Mouse (Mus musculus): Measurements from ENCODE around the gene Timd4.

The Timd4 gene

DNA sequence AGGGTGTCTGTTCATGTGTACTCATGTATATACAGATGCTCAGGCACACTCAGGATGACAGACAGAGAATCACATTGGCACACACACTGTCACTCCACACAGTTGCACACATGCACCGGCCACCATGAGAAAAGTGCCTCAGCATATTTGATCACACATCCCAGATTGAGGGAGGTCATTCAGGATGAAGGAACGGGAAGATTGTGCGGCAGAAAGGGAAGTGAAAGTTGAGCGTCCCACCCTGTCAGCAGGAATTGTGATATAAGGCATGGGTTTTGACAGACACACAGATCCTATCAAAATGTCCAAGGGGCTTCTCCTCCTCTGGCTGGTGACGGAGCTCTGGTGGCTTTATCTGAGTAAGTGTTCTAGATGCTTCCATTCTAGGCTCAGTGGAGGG, at the start of gene Timd4:
TSS of gene Timd4 (plus strand) at position 290 of the 400 bp plus-strand sequence.
- in situ Hi-C loops (cut with MseI, MboI) = no loop called here

DNA sequence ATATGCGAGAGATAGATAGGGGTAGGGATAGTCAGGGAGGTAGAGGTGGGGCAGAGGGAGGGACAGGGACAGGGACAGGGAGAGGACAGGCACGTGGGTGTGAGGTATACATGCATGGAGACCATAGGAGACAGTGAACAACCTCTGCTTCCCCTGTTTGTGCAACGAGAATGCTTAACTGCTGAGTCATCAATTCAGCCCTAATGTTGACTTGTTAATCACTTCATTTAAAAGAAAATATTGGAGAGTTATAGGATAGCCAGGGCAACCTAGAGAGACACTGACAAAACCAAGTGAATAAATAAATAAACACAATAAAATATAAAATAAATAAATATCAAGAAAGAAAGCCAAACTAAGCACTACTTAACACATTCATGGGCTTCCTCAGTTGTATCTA, 33.7 kb upstream of the Timd4 start:
- in situ Hi-C loops (cut with MseI, MboI) = no loop called here

DNA sequence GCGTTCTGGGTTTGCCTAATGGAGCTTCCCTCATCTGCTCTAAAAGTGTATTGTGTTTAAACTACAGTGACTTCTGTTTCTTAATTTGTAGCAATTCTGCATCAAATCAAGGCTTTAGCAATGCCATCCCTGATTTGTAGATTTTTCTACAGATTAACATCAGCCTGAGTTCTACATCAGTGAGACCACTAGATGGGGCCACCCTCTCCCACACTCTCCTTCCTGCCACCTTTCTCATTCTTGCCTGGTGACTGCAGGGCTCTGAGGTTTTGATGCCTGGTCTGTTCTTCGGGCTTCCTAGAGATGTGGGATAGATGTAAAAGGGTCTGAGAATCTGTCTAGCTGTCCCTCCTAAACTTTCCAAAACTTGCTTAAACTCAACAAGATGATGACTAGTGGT, 30.8 kb upstream of the Timd4 start:
- in situ Hi-C loops (cut with MseI, MboI) = no loop called here

- in situ Hi-C loops (cut with MseI, MboI) = no loop called here
Observed at GRCm38 (mm10) chr11:46804440-46804839, 6.2 kb upstream of the Timd4 start.

- in situ Hi-C loops (cut with MseI, MboI) = no loop called here
Observed at GRCm38 (mm10) chr11:46817692-46818091, 7.1 kb downstream of the Timd4 start.

GRCm38 (mm10) chr11:46819930-46820329, 9.3 kb downstream of the Timd4 start:
- in situ Hi-C loops (cut with MseI, MboI) = no loop called here

DNA sequence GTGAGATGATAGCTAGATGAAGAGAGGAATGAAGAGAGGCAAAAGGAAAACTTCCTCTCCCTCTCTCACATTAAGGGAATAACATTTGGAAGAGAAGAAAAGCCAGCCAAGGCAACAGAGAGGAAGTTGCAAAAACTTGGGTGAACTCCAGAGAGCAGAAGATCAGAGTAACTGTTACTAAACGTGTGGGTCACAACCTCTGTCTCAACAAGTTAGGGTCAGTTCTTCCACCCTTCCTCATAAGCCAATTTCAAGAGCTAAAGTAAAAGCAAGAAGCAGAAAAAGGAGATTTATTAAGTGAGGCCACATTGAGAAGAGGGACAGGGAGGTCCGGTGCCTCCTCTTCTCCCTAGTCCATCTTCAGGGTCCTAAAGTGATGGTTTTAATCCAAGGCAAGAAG, 19.7 kb downstream of the Timd4 start:
- in situ Hi-C loops (cut with MseI, MboI) = no loop called here

- in situ Hi-C loops (cut with MseI, MboI) = no loop called here
Observed at GRCm38 (mm10) chr11:46835080-46835479, 24.5 kb downstream of the Timd4 start.

GRCm38 (mm10) chr11:46842015-46842726, 31.6 kb downstream of the Timd4 start:
- in situ Hi-C loops (cut with MseI, MboI) = no loop called here

GRCm38 (mm10) chr11:46846661-46847060, 36.1 kb downstream of the Timd4 start:
- in situ Hi-C loops (cut with MseI, MboI) = no loop called here

- in situ Hi-C loops (cut with MseI, MboI) = no loop called here
Observed at GRCm38 (mm10) chr11:46847827-46848220, 37.2 kb downstream of the Timd4 start.

DNA sequence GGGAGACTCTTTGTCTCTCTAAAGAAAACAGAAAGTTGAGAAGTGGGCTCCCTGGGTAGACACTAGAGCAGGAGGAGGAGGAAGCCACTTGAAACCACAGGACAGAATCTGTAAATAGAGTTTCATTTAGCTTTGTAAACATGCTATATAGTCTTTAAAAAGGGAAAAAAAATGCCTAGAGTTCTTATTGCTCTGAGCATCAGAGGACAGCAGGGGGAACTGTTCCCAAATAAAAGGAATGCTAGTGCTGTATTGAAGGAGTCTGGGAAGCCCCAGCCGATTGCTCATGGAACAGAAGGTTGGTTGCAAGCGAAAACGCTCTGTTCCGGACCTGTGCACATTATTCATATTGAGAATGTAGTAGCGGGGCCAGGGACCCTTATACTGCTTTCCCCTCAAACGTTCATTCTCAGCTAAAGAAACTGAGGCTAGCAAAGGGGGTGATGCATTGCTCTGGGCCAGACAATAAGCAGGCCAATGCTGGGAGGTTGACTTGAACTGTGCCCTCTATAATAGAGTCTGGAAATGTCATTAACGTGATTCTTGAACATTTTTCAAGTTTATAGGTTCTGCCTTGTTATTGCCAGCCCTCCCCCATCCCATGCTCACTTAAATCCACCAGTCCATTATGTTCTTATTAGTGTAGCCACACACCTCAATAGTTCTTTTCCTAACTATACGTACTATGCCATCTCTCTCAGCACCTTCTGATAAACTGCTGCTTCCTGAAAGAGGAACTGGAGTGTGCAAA, 37.8 kb downstream of the Timd4 start:
- in situ Hi-C loops (cut with MseI, MboI) = no loop called here

DNA sequence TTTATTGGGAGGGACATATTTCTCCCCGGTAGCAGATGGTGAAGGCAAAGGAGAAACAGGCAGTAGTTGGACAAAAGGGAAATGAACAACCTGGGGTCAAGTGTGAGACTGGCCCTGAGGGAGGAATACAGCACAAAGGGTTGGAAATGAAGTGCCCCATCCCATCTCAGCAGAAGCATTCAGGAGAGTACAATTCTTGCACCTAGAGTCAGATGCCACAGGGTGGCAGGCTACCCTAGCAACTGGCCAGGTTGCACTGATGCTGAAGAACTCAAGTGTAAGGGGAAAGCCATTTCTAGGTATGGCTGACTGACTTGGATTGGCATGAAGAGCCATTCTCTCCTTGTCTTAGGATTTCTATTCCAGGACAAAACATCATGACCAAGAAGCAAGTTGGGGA, 54.2 kb downstream of the Timd4 start:
- in situ Hi-C loops (cut with MseI, MboI) = no loop called here

DNA sequence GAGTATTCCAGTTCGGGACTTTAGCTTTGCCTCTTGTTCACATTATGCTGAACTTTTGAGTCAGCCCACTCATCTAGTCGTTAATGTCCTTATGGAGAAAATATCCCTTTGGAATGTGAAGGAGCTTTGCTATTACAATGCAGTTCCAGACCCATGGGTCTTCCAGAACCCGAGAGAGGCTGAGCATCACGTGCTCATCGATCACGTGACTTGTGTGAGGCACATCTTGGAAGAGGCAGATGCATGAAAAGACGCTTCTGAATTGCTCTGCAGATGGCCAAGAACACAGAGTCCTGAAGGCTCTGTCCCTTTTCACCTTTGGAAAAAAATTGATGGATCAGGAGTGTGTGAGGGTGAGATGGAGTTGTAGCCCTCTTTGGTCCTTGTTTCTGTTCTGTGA, 58.0 kb downstream of the Timd4 start:
- in situ Hi-C loops (cut with MseI, MboI) = no loop called here

DNA sequence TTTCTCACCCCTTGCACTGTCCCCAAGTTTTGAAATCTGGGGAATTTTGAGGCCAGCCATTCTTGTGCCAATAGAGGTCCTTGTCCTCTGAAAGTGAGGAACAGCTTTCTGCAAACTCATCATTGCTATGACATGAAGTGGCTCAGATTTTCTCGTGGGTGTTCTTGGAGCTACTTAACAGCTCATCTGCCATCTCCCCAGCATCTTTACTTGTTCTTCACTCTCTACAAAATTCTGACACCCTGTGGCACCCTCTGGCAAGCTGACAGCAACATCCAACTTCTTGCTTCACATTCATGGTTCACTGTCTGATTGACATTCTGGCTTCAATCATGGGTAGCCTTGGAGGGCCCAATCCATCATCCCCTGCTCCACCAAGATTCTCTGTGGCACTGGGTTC, 65.2 kb downstream of the Timd4 start:
- in situ Hi-C loops (cut with MseI, MboI) = no loop called here

DNA sequence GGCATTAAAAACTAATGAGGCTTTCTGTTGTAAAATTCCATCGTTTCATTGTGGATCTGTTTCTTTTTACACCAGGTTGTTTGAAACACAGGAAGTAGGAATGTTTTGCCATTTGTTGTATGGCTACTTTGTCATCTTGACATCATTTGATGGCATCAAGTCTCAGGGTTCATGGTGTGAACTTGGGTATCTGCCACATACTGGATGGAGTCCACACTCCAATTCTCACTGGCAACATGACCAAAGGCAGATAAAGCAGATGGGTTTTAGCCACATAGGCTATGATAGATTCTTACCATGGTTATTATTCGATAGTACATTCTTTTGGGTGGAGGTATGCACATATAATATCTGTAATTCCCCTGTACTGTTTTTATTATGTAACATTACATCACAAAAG, 71.9 kb downstream of the Timd4 start:
- in situ Hi-C loops (cut with MseI, MboI) = no loop called here

GRCm38 (mm10) chr11:46889093-46889492, 78.5 kb downstream of the Timd4 start:
- in situ Hi-C loops (cut with MseI, MboI) = no loop called here
